Mouse (Mus musculus) kidney, postnatal 10 days (tissue): Measurements from ENCODE around the gene Lurap1.

Experiments
- DNase-seq: peaks from one replicate; pipeline ENCODE4 v3.0.0; 2021; ENCODE audit warnings: mixed read lengths

The Lurap1 gene

GRCm38 (mm10) chr4:116159912-116160311, 8.8 kb upstream of the Lurap1 start:
- DNase-seq: peak; percentile 51

GRCm38 (mm10) chr4:116157882-116158281, 6.7 kb upstream of the Lurap1 start:
- DNase-seq: peak; percentile 43

GRCm38 (mm10) chr4:116152702-116153101, 1.6 kb upstream of the Lurap1 start:
- DNase-seq: no peak

GRCm38 (mm10) chr4:116150862-116151221, 296 bp downstream of the Lurap1 start:
- DNase-seq: no peak

GRCm38 (mm10) chr4:116150156-116150861, 829 bp downstream of the Lurap1 start:
- peak; percentile 85 for DNase-seq

- no peak for DNase-seq
These were observed 1.4 kb downstream of the Lurap1 start for GRCm38 (mm10) chr4:116149812-116150155.

- DNase-seq: peak; percentile 83
These were observed 7.0 kb downstream of the Lurap1 start for GRCm38 (mm10) chr4:116143891-116144717.

GRCm38 (mm10) chr4:116143317-116143811, 7.8 kb downstream of the Lurap1 start:
- peak; percentile 52 for DNase-seq

GRCm38 (mm10) chr4:116142269-116142668, 8.9 kb downstream of the Lurap1 start:
- DNase-seq: no peak

- DNase-seq: no peak
These were observed 9.4 kb downstream of the Lurap1 start for GRCm38 (mm10) chr4:116141736-116142135.

- no peak for DNase-seq
These were observed 10.2 kb downstream of the Lurap1 start for GRCm38 (mm10) chr4:116140801-116141574.

GRCm38 (mm10) chr4:116137421-116137996, 13.6 kb downstream of the Lurap1 start:
- no peak for DNase-seq

GRCm38 (mm10) chr4:116134990-116135389, 16.1 kb downstream of the Lurap1 start:
- DNase-seq: no peak

GRCm38 (mm10) chr4:116133126-116133525, 18.0 kb downstream of the Lurap1 start:
- DNase-seq: no peak

GRCm38 (mm10) chr4:116127956-116128355, 23.2 kb downstream of the Lurap1 start:
- no peak for DNase-seq

GRCm38 (mm10) chr4:116125803-116126386, 25.2 kb downstream of the Lurap1 start:
- no peak for DNase-seq

GRCm38 (mm10) chr4:116123602-116124519, 27.3 kb downstream of the Lurap1 start, which contains the start of the genes Rad54l and Pomgnt1:
Gene Rad54l, minus strand, starts transcription at chr4:116123690.
Gene Pomgnt1, plus strand, starts transcription at chr4:116123840.
- peak; percentile 90 for DNase-seq

GRCm38 (mm10) chr4:116122762-116123161, 28.4 kb downstream of the Lurap1 start:
- no peak for DNase-seq

GRCm38 (mm10) chr4:116111486-116111885, 39.7 kb downstream of the Lurap1 start:
- DNase-seq: no peak

- DNase-seq: no peak
These were observed 40.4 kb downstream of the Lurap1 start for GRCm38 (mm10) chr4:116110695-116111094.

GRCm38 (mm10) chr4:116105278-116105677, 45.9 kb downstream of the Lurap1 start:
- no peak for DNase-seq
